Mouse (Mus musculus): Measurements from ENCODE around the gene Ssr4. TPM values are rescaled to one million over a fixed set of nuclear protein-coding genes. Genes with fewer than 3 reads are reported as not detected.

Ssr4 gene
- polyA plus RNA-seq (2015; fragmentation: Nextera tagmentation; extraction: Ambion mirVana): 258 and 286 TPM in 2 replicates

GRCm38 (mm10) chrX:73786364-73787224 lies at the start of gene Ssr4, which contains the start of gene Idh3g:
Ssr4 (plus strand) TSS chrX:73787028.
Idh3g (minus strand) TSS chrX:73786897.

DNA sequence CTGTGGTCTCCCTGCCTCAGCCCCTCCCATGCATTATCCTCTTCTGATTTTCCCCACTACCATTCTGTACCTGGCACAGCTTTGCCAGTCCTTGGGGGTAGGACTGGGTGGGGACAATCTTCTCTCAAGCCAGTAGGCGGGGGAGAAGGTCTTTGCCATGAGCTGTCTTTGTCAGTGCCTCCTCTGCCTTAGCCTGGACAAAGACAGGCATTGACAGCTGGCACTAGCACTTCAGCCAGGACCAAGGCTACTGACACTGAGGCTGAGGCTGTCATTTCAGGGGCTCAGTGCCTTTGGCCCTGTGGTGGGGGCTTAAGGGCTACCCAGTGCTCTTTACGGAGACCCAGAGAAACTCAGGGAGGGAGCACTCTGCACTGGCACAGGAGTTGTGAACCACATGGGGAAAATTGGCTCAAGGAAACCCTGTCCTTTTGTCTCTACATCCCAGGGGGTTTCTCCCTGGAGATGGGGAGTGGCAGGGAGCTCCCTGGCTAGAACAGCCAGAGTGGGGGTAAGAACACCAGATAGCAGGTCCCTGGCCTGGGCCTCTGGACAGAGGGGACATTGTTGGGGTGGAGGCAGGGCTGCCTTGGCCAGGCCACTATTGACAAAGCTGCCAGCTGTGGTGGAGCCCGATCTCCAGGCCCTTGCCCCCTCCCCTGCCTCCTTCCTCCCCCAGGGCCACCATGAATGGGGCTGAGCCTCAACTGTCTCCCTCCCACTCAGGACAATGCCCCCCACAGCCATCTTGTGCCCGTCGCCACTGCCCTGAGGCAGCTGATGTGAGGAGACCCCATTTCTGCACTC lies 30.3 kb upstream of the Ssr4 start, which contains the start of gene Plxnb3:
TSS of gene Plxnb3 (plus strand) at position 757 of the 807 bp plus-strand sequence.

DNA sequence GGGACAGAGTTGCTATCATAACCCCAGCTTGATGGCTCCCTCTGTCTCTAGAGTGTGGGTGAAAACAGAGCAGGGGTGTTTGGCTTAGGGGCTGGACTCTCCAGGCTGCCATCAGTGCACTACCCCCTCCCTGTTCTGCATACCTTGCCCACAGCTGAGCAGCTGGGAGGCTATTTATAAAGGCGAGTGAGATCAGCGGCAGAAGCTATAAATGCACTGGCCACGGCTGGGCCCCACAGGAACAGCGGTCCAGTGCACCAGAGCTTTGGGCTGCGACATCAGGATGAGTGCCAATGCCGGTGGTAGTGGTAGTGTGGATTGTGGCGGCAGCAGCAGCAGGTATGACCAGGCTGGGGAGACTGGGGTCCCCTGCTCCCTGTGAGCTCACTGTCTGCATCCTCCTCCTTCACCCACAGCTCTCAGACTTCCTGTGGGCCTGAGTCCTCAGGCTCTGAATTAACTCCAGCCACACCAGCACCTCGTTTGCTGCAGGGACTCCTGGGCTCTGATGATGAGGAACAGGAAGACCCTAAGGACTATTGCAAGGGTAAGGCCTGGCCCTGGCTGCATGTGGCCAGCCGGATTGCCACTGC lies 12.6 kb upstream of the Ssr4 start, which contains the start of gene Srpk3:
TSS of gene Srpk3 (plus strand) at position 238 of the 593 bp plus-strand sequence.

GRCm38 (mm10) chrX:73824185-73825151 lies 37.6 kb downstream of the Ssr4 start, which contains the start of gene Pdzd4:
Pdzd4 (minus strand) TSS chrX:73824969.

Other genes starting within 250 kb of the Ssr4 start
- 8.1 and 8.2 TPM in 2 replicates for gene Dusp9, start 147.6 kb upstream of the Ssr4 start, polyA plus RNA-seq (2015; fragmentation: Nextera tagmentation; extraction: Ambion mirVana)
- 135 and 159 TPM in 2 replicates for gene Pnck, start 126.9 kb upstream of the Ssr4 start, polyA plus RNA-seq (2015; fragmentation: Nextera tagmentation; extraction: Ambion mirVana)
- gene Slc6a8, start 113.9 kb upstream of the Ssr4 start, polyA plus RNA-seq (2015; fragmentation: Nextera tagmentation; extraction: Ambion mirVana): 7.3 and 9.2 TPM in 2 replicates
- 248 and 249 TPM in 2 replicates for gene Bcap31, start 70.9 kb upstream of the Ssr4 start, polyA plus RNA-seq (2015; fragmentation: Nextera tagmentation; extraction: Ambion mirVana)
- 14.5 and 18.4 TPM in 2 replicates for gene Abcd1, start 70.4 kb upstream of the Ssr4 start, polyA plus RNA-seq (2015; fragmentation: Nextera tagmentation; extraction: Ambion mirVana)
- 0.11 and 0.16 TPM in 2 replicates for gene Plxnb3, start 29.9 kb upstream of the Ssr4 start, polyA plus RNA-seq (2015; fragmentation: Nextera tagmentation; extraction: Ambion mirVana)
- gene Srpk3, start 12.6 kb upstream of the Ssr4 start, polyA plus RNA-seq (2015; fragmentation: Nextera tagmentation; extraction: Ambion mirVana): 1.3 and 1.7 TPM in 2 replicates
- gene Idh3g, start 131 bp upstream of the Ssr4 start, polyA plus RNA-seq (2015; fragmentation: Nextera tagmentation; extraction: Ambion mirVana): 146 and 154 TPM in 2 replicates
- 0.34 and 0.37 TPM in 2 replicates for gene Pdzd4, start 37.9 kb downstream of the Ssr4 start, polyA plus RNA-seq (2015; fragmentation: Nextera tagmentation; extraction: Ambion mirVana)
- 0.06 TPM in 1 of 2 replicates, not detected in the other for gene Avpr2, start 105.1 kb downstream of the Ssr4 start, polyA plus RNA-seq (2015; fragmentation: Nextera tagmentation; extraction: Ambion mirVana)
- 4.1 and 5.6 TPM in 2 replicates for gene L1cam, start 109.1 kb downstream of the Ssr4 start, polyA plus RNA-seq (2015; fragmentation: Nextera tagmentation; extraction: Ambion mirVana)
- 1.2 and 3.3 TPM in 2 replicates for gene Arhgap4, start 134.8 kb downstream of the Ssr4 start, polyA plus RNA-seq (2015; fragmentation: Nextera tagmentation; extraction: Ambion mirVana)
- 87.1 and 94.9 TPM in 2 replicates for gene Naa10, start 134.9 kb downstream of the Ssr4 start, polyA plus RNA-seq (2015; fragmentation: Nextera tagmentation; extraction: Ambion mirVana)
- gene Renbp, start 143.8 kb downstream of the Ssr4 start, polyA plus RNA-seq (2015; fragmentation: Nextera tagmentation; extraction: Ambion mirVana): 40.5 and 45.6 TPM in 2 replicates
- 17.5 and 18.5 TPM in 2 replicates for gene Hcfc1, start 179.3 kb downstream of the Ssr4 start, polyA plus RNA-seq (2015; fragmentation: Nextera tagmentation; extraction: Ambion mirVana)
- gene Irak1, start 236.9 kb downstream of the Ssr4 start, polyA plus RNA-seq (2015; fragmentation: Nextera tagmentation; extraction: Ambion mirVana): 48.4 and 55.3 TPM in 2 replicates

Data from urinary bladder, postnatal 0 days (tissue).